Mouse (Mus musculus) adrenal gland, postnatal 25 days (tissue): ENCODE results near the gene Prox1. TPM values are rescaled to one million over a fixed set of nuclear protein-coding genes. Genes with fewer than 3 reads are reported as not detected.

Experiments used
- DNase-seq: peaks from one replicate; pipeline ENCODE4 v3.0.0; 2021; ENCODE audit warnings: mixed read lengths
- total RNA-seq: library from RNA; stranded (reverse); gene quantifications from 2 replicates; pipeline ENCODE4 v1.2.3, GENCODE M21; 2021

Gene Prox1
- total RNA-seq, 1 experiment from 2014 or later: 66.7 TPM

DNA sequence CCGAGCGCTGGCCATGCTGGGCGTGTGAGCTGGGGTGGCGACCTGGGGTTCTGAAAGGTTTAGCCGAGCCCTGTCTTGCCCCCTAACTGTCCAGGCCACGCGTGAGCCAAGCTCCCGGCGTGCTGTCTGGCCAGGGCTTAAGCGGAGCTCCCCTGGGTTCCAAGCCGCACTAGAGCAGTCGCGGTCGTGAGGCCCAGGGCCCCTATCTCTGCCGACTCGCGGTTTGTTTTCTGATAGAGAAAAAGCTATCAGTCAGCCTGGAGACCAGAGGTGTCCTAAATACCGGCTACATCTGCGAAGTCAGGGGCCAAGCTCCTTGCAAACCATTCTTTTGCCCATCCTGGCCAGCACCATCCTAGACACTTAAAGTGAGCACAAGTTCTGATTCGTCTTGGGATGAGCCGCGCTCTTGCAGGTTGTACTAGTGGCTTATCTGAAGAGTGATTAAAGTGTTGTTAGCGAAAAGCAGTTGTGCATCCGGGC lies 2.5 kb upstream of the Prox1 start:
- no peak for DNase-seq

- DNase-seq: no peak
These were observed 1.9 kb upstream of the Prox1 start for GRCm38 (mm10) chr1:190172311-190172978.

DNA sequence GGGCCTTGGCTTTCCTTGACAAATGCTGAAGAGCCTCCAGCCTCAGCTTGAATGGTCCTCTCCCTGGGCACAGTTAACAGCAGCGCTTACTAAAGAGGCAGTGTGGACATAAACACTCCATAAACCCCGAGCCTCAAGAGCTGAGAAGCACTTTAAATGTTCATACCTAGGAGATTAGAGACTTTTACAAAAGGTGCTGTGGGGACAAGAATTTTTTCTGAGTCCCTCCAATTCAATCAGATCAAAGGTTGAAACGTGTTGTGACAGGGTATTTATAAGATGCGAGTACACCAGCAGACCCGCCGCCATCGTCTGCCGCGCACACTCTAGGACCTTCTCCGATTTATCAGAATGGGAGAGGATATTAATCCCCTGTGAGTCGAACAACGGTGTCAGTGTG lies 1.2 kb upstream of the Prox1 start:
- DNase-seq: no peak

DNA sequence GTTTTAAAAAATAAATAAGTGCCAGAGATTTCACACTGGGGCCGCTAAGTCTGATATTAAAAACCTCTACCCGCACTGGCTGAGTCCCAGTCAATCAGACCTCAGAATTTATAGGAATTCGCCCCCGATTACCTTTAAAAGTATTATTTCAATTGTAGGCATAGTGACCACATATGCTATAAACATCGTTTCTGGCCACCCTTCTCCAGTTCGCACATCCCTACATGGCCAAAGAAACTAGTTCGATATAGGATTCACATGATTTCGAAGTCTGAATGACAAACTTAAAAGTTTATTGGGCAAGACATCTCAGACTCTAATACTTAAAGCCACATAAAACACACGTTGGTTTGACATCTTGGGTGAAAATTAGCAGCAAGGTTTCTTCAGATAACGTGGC lies 827 bp upstream of the Prox1 start:
- no peak for DNase-seq

DNA sequence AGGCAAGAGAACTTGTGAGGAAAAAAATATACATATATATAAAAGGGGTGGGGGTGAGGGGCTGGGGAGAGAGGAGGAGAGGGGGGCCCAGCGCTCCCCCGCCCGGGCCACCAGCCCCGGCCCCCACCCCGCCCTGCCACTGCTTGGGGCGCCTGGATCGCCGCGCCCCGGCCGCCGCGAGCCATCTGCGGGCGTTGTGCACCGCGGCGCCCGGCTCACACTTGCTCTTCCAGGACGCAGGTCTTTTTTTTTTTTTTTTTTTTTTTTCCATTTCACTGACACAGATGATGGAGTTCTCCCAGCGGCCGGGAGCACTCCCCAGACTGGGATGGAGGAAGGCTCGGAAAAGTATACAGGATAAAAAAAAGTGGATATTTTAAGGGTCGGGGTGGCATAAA lies 304 bp upstream of the Prox1 start:
- no peak for DNase-seq

DNA sequence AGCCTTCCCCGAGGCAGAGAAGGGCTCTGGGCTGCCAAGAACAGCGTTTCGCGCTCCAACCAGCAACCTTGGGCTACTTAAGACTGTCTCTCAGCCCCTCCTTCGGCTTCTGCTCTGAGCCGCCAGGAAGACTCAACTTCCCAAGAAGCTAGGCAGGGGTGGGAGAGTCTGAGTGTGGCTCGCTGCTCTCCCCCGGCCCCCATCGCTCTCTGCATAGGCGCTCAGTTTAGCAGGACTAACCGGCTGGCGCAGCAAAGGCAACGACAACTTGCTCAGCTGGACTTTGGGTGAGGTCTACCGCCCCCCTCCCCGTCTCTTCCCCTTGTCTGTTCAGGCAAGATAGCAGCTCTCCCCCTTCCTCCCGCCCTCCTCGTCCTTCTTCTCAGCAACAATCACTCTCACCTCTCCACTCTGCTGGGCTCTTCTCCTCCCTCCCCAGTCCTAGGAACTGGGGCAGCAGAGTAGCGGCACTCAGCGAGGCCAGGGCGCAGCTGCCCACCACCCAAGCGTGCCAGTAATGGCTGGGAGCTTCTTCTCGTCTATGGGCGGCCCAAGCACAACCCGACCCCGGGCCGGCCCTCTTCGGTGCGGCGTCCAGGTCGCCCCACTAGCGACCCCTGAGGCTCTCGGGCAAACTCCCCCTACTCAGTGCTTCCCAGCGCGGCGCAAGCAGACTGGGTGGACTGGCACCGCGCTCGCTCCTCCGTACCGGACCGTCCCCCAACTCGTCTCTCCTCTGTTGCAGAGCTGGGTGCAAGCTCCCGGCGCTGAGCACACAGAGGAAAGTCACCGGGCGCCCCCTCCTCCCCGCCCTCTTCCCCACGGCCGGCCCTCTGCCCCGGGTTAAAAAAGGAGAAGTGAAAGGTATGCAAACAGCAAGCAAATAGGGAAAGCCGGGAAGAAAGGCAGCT lies 1.5 kb downstream of the Prox1 start:
- DNase-seq: peak; percentile 55

- DNase-seq: peak; percentile 25
These were observed 2.4 kb downstream of the Prox1 start for GRCm38 (mm10) chr1:190168115-190168514.

- DNase-seq: no peak
These were observed 2.9 kb downstream of the Prox1 start for GRCm38 (mm10) chr1:190167609-190168008.

- DNase-seq: no peak
These were observed 5.0 kb downstream of the Prox1 start for GRCm38 (mm10) chr1:190165511-190165910.

GRCm38 (mm10) chr1:190163471-190163870 lies 7.0 kb downstream of the Prox1 start:
- DNase-seq: no peak

GRCm38 (mm10) chr1:190161708-190162465 lies 8.6 kb downstream of the Prox1 start:
- DNase-seq: peak; percentile 68

DNA sequence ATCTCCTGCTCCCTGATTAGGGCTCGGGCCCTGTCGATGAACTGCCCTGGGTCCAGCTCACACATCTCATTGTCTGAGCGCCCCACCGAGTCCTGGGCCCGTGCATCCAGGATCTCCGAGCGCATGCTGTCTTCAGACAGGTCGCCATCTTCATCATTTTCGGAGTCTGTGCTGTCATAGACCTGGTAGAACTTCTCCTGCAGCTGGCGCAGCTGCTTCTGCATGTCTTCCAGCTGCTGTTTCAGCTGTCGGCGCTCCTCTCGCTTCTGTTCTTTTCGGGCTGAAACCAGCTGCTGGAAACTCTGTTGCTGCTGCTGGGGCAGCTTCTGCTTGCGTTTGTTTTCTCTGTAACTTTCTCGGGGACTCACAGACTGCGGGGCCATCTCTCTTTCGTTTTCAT lies 9.2 kb downstream of the Prox1 start:
- DNase-seq: no peak

DNA sequence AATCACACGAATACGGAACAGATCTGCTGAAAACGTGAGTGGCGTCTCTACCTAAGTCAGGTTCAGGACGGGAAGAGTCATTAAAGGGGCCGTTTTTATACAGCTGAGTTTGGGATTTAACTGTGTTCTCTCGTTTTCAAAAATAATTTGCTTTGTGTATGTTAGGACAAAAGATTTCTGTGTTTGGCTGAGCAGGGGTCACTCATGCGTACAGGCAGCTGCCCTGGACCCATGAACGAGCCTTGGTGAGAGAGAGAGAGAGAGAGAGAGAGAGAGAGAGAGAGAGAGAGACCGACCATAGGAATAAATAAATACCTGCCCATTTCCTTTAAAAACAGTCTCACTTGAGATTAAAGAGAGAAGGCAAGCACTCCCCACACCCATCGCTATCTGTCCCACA lies 11.1 kb downstream of the Prox1 start:
- no peak for DNase-seq

GRCm38 (mm10) chr1:190155751-190156150 lies 14.8 kb downstream of the Prox1 start:
- no peak for DNase-seq

- DNase-seq: no peak
These were observed 15.5 kb downstream of the Prox1 start for GRCm38 (mm10) chr1:190155021-190155420.

GRCm38 (mm10) chr1:190154292-190154691 lies 16.2 kb downstream of the Prox1 start:
- no peak for DNase-seq

GRCm38 (mm10) chr1:190152603-190153002 lies 17.9 kb downstream of the Prox1 start:
- DNase-seq: no peak

- DNase-seq: no peak
These were observed 21.2 kb downstream of the Prox1 start for GRCm38 (mm10) chr1:190149233-190149741.

- no peak for DNase-seq
These were observed 21.8 kb downstream of the Prox1 start for GRCm38 (mm10) chr1:190148661-190149232.

DNA sequence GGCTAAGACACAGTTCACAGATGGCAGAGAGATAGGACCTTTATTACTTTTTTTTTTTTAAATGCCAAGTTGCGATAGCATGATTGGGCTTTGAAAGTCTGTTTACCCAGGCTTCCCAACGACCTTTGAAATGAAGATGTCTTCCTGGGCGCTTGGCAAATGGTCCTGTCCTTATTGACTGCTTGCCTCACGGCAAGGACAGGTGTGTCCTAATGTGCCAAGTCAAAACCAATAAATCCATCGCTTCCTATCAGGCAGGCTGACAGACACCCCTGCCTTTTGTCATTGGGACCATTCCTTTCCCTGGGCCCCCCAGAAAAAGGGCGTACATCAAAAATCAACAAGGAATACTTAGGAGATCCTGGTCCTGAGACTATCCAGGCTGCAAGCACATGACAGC lies 22.7 kb downstream of the Prox1 start:
- no peak for DNase-seq

DNA sequence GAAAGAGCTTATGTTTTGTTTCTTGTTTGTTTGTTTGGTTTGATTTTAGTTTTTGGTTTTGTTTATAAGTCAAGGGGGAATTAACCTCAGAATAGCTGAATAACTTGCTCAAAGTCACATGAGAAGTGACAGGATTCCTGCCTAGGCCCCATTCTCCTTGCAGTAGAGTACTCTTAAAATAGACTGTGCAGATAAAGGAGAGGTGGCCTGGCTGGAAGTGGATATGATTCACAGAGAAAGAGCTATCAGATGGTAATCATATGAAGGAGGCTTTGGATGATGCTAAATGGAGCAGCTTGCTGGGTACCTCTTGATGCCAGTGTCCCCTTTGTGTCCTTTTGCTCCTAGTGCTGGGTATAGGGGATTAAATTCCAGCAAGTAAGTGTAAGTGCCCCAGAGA lies 26.1 kb downstream of the Prox1 start:
- no peak for DNase-seq

- no peak for DNase-seq
These were observed 26.9 kb downstream of the Prox1 start for GRCm38 (mm10) chr1:190143593-190143992.
